Mouse (Mus musculus): ENCODE measurements around the gene Zfp428.

- no peak for TF ChIP-seq POLR2A (IDR thresholded peaks at IDR 0.05; ENCODE audit: borderline replicate concordance, control insufficient read depth, low read depth, low read length)
- no peak for TF ChIP-seq CTCF (IDR thresholded peaks at IDR 0.05; ENCODE audit: control insufficient read depth, insufficient read depth, low read length)
Measured at GRCm38 (mm10) chr7:24561450-24561849, 54.6 kb downstream of the Zfp428 start.
